Mouse (Mus musculus): ENCODE results near the gene Clec2h. TPM values are rescaled to one million over a fixed set of nuclear protein-coding genes. Genes with fewer than 3 reads are reported as not detected.

Gene Clec2h
- polyA plus RNA-seq, 1 experiment: 0.34 TPM

- WGBS: 70% methylated on average over 4 of the region's 4 CpGs
- H3K27me3 ChIP-seq (ENCODE audit: control insufficient read depth, insufficient read depth, low read length): no peaks in the 10 kb centered on the region
- no peak for DNase-seq
- no peaks in the 10 kb centered on the region for H3K4me1 ChIP-seq (ENCODE audit: control insufficient read depth, insufficient read depth, low read length)
- no peak for TF ChIP-seq POLR2A (IDR thresholded peaks at IDR 0.05; ENCODE audit: borderline replicate concordance, insufficient read depth, low read length)
- no peak for TF ChIP-seq CTCF (IDR thresholded peaks at IDR 0.05; ENCODE audit: borderline replicate concordance, insufficient read depth, low read depth, low read length)
- H3K27ac ChIP-seq (ENCODE audit: insufficient read depth, low read length): no peak overlapping the region
- H3K4me3 ChIP-seq (replicated peaks; ENCODE audit: insufficient read depth, low read depth, low read length): no peak overlapping the region
Measured at GRCm38 (mm10) chr6:128669936-128670335, 7.8 kb downstream of the Clec2h start.

GRCm38 (mm10) chr6:128679574-128679973 lies 17.4 kb downstream of the Clec2h start:
- no peaks in the 10 kb centered on the region for H3K4me1 ChIP-seq (ENCODE audit: control insufficient read depth, insufficient read depth, low read length)
- no peaks in the 10 kb centered on the region for H3K27me3 ChIP-seq (ENCODE audit: control insufficient read depth, insufficient read depth, low read length)
- DNase-seq: no peak
- TF ChIP-seq POLR2A (IDR thresholded peaks at IDR 0.05; ENCODE audit: borderline replicate concordance, insufficient read depth, low read length): no peak
- no peak for TF ChIP-seq CTCF (IDR thresholded peaks at IDR 0.05; ENCODE audit: borderline replicate concordance, insufficient read depth, low read depth, low read length)
- H3K27ac ChIP-seq (ENCODE audit: insufficient read depth, low read length): no peak overlapping the region
- no peak overlapping the region for H3K4me3 ChIP-seq (replicated peaks; ENCODE audit: insufficient read depth, low read depth, low read length)

- Histone ChIP-seq H3K4me3 (replicated peaks; ENCODE audit: insufficient read depth, low read depth, low read length) (no peak overlapping the region), H3K4me1 (ENCODE audit: control insufficient read depth, insufficient read depth, low read length) (no peaks in the 10 kb centered on the region), H3K27ac (ENCODE audit: insufficient read depth, low read length) (no peak overlapping the region), H3K27me3 (ENCODE audit: control insufficient read depth, insufficient read depth, low read length) (no peaks in the 10 kb centered on the region)
- no peak for DNase-seq
- 84% methylated on average over 3 of the region's 3 CpGs for WGBS
- TF ChIP-seq POLR2A (IDR thresholded peaks at IDR 0.05; ENCODE audit: borderline replicate concordance, insufficient read depth, low read length) (no peak), CTCF (IDR thresholded peaks at IDR 0.05; ENCODE audit: borderline replicate concordance, insufficient read depth, low read depth, low read length) (no peak)
Measured at GRCm38 (mm10) chr6:128701691-128702090, 39.5 kb downstream of the Clec2h start.

- TF ChIP-seq CTCF (IDR thresholded peaks at IDR 0.05; ENCODE audit: borderline replicate concordance, insufficient read depth, low read depth, low read length) (no peak), POLR2A (IDR thresholded peaks at IDR 0.05; ENCODE audit: borderline replicate concordance, insufficient read depth, low read length) (no peak)
- DNase-seq: no peak
- WGBS: 81% methylated on average over 4 of the region's 4 CpGs
Measured at GRCm38 (mm10) chr6:128722959-128723358, 60.8 kb downstream of the Clec2h start, which contains the start of gene Klrb1. TSS of gene Klrb1 (minus strand) at chr6:128723059.

More at GRCm38 (mm10) chr6:128722959-128723358, 60.8 kb downstream of the Clec2h start, which contains the start of gene Klrb1:
- Histone ChIP-seq H3K4me1 (ENCODE audit: control insufficient read depth, insufficient read depth, low read length) (no peaks in the 10 kb centered on the region), H3K27ac (ENCODE audit: insufficient read depth, low read length) (no peak within 1 kb of the TSS), H3K4me3 (replicated peaks; ENCODE audit: insufficient read depth, low read depth, low read length) (no peak within 1 kb of the TSS), H3K27me3 (ENCODE audit: control insufficient read depth, insufficient read depth, low read length) (no peaks in the 10 kb centered on the region)

Other genes starting within 250 kb of the Clec2h start
- gene Itfg2, start 237.5 kb upstream of the Clec2h start, polyA plus RNA-seq (2012; rRNA removed): 48.1 and 52.5 TPM in 2 replicates
- gene Fkbp4, start 223.7 kb upstream of the Clec2h start, polyA plus RNA-seq (2012; rRNA removed): 249 and 256 TPM in 2 replicates
- gene Pzp, start 135.7 kb upstream of the Clec2h start, polyA plus RNA-seq (2012; rRNA removed): not detected in 2 replicates
- 10.4 and 17.3 TPM in 2 replicates for gene A2ml1, start 80.8 kb upstream of the Clec2h start, polyA plus RNA-seq (2012; rRNA removed)
- not detected in 2 replicates for gene Klrb1a, start 38.9 kb upstream of the Clec2h start, polyA plus RNA-seq (2012; rRNA removed)
- gene Klrb1, start 60.7 kb downstream of the Clec2h start, polyA plus RNA-seq (2012; rRNA removed): not detected in 2 replicates
- 0.08 TPM in 1 of 2 replicates, not detected in the other for gene Klrb1c, start 126.8 kb downstream of the Clec2h start, polyA plus RNA-seq (2012; rRNA removed)
- gene Gm44511, start 163.9 kb downstream of the Clec2h start, polyA plus RNA-seq (2012; rRNA removed): not detected in 2 replicates
- gene Klrb1b, start 163.9 kb downstream of the Clec2h start, polyA plus RNA-seq (2012; rRNA removed): not detected in 2 replicates
- 0.06 TPM in 1 of 2 replicates, not detected in the other for gene Clec2i, start 225.2 kb downstream of the Clec2h start, polyA plus RNA-seq (2012; rRNA removed)
- gene BC035044, start 228.7 kb downstream of the Clec2h start, polyA plus RNA-seq (2012; rRNA removed): 0.30 and 0.79 TPM in 2 replicates